Mouse (Mus musculus): ENCODE measurements around the gene Btbd2.

The Btbd2 gene

DNA sequence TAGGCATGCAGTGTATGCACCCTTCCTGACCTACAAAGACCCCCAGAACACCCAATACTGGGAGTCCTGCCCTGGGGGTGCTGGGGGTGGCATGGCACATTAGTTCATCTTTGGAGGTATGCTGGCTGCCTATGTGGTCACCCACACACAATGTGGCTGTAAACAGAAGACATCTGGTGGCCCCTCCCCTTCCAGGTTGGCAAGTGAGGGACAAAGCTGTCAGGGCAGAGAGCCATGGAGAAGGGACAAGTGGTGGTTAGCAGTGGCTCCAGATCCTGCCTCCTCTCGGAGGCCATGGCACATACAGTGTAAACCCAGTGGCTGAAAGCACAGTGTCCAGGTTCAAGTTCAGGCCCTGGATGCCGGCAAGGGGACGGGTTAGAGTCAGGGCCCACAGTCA lies 29.7 kb upstream of the Btbd2 start:
- DNase-seq = no peak

DNA sequence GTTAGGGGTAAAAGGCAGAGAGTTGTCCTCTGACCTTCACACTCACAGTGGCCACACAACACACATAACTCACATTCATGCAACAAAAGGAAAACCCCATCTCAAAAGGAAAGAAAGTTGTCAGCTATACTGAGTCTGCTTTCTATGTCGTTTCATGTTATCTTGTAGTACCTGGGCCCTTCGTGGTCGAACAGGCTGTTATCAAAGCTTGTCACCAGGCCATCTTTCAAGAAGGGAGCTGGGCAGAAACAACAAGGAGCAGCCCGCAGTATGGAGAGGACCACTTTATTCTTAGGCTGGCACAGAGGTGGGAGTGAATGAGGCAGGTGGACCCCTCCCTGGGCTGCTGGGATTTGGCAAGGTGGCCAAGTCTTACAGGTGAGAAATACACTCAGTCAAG lies 28.1 kb upstream of the Btbd2 start:
- DNase-seq = no peak

DNA sequence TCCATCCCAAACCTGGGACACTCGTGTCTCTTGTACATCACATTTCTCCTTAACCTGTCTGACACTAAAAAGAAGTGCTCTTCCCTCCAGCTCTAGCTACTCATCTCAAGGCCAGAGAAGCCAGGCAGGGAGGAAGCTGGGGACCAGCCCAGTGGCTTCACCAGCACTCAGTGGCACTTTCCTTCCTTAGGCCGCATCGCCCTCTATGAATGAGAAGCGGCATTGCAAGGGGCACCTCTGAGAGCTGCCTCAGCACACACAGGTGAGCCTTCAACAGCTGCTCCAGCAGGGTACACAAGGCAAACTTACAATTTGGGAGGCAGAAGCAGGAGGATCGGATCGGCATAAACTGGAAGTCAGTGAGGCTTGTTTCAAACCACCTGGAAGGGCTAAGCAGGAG lies 27.3 kb upstream of the Btbd2 start:
- peak; percentile 64 to 69 for DNase-seq

DNA sequence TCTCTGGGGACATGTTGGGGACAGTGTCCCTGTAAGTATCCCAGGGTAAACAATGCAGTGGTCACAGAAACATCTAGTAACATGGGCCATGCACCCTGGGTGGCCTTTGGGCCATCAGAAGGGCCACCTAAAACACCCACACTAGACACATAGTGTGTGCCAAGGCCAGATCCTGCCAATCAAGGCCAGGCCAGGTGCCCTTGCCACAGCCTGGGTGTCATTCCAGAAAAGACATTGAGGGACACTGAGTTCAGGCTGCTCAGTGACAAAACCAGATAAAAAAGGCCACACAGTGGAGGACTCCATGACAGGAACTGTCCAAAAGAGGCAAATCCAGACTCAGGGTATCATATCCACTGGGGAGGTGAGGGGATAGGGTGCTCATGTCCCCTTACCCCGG lies 26.8 kb upstream of the Btbd2 start:
- no peak for DNase-seq

DNA sequence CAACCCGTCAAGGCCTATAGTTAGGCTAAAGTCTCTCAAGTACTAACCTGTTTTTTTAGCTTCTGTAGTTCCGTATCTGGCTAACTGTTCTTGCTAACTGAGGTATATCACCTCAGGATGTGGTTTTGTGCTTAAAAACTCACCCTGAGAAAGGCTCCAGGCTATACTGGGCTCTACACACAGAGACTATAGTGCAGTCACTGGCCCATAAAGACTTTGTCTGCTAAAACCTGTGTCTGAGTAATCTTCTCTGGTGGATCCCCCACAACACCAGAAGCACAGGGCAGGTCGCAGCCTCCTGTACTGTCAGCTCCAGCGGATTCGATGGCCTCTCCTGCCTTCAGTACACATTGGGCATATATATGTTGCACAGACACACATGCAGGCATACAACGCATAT lies 25.1 kb upstream of the Btbd2 start:
- DNase-seq = no peak

DNA sequence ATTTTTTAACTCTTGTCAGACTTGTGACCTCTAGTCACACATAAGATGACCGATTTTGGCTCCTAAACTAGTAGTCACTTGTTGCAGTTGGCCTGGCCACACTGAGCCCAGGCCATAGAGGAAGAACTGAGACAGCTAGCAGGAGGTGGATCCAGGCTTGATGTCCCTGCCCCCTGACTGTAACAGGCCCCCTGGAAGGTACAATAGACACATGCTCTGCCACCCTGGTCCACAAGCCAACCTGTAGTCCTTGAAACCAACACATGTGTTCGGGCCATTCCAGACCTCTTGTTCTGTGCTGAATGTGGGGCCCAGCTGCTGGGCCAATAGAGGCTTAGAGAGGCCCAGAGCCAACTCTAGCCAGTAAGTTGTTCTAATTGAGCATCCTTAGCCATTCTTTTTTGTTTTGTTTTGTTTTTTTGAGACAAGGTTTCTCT lies 23.4 kb upstream of the Btbd2 start:
- DNase-seq = no peak

DNA sequence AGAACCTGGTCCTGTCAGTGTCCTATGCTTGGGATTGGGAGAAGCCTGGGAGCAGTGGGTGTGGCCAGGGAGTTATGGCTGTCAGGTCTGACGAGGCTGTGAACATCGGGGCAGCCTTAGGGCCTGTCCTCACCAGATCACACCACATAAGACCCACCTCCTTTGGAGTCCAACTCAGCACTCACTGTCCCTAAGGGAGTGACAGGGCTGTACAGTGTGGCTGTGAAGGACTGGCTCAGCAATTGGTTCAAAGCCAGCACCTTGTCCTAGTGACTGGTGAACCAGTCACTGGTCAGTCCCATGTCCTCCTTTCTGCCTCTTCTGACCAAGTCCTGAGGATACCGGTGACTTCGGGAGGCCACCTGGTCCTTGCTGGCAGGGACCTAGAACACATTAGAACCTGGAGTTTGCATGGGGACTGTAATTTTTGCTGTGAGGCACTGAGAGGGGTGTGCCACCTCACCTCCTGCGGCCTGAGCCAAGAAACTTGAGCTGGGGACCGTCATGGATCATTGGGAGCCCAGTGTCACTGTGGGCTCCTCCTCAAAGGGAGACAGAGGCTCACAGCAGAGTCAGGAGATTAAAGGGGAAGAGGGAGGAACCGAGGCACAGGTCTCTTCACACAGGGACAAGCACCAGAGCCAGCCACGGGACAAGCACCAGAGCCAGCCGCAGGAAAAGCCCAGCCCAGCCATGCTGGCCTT lies 22.8 kb upstream of the Btbd2 start:
- DNase-seq = no peak

DNA sequence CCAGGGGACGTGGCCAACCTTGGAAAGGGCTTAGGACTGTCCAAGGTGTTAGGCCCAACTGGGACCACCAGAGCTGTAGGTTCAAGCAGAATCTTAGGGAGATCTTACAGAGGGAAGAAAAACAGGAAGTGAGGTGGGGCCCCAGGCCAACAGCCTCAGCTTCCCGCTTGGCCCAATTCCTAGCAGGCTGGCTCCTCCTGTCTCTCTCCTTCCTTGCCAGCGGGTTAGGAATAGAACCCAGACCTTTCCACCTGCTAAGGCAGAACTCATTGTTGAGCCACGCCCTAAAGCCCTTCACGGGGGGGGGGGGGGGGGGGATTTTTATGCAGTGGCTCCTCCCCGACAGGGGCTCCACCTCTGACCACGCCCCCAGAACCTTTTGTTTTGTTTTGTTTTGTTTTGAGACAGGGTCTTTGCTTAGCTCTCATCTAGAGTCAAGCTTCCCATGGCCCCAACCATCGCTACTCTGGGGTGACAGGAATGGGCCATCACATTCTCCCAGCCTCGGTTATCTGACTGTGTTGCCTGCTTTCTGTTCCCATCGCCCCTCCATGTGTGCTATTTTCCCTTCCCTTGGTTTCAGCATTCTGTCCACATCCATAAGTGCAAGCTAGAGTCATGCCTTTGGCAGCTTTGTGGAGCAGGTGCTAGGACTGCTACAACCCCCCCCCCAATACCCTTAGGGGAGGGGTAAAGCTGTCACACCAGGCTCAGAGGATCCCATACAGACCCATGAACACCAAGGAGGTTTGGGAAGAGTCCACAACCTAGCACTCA lies 21.9 kb upstream of the Btbd2 start:
- no peak for DNase-seq

DNA sequence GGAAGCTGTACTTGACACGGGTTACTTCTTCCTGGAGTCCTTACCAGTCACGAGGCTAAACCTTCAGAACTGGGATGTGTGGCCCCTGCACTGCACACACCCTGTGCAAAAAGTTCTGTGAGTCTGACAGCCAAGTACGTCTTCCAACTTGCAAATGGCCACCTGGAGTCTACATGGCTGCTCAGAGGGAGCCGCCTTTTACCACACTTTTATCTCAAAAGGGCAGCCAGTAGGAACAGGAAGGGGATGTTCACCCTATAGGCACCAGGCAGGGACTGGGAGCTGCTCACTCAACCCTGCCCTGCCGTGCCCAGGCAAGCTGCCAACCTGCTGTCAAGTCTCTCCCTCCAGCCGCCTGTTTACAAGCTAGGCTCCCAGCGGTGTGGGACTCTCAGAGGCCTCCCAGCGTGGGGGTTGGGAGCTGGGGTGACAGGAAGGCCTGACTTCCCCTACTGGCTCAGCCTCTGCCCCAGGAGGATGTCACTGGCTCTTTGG lies 21.1 kb upstream of the Btbd2 start, which contains the start of gene Mknk2:
Gene Mknk2 (minus strand): TSS at position 171 of the 495 bp plus-strand sequence.
- DNase-seq = peak; percentile 87 to 90

DNA sequence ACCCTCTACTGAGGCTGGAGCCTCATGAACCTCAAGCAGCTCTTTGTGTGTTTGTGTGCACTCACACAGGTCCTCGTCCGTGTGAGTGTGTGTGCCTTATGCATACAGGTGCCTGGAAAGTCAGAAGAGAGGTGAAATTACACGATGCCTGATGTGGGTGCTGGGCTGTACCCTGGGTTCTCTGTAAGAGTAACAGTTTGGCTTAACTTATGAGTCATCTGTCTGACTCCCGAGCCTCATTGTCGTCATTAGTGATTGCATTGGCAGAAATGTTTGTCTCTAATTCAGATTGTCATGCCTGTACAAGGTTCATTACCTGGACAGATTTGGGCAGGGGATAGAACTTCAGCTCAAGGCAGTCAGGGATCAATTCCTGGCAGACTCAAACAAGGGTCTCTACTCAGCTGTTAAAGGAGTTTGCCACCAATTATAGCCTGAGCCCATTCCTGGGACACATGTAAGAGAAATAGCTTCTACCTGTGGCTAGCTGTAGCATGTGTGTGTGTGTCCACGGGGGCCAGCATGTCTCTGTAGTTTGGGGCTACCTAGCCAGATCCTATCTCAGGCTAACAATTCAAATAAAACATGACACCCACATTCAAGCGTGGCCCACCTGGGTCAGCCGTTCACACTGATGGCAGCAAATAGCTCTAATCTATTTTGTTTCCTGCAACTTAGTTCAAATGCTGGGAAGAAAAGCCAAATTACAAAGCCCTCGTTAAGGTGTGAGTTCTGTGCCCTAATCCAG lies 20.4 kb upstream of the Btbd2 start:
- DNase-seq = no peak

DNA sequence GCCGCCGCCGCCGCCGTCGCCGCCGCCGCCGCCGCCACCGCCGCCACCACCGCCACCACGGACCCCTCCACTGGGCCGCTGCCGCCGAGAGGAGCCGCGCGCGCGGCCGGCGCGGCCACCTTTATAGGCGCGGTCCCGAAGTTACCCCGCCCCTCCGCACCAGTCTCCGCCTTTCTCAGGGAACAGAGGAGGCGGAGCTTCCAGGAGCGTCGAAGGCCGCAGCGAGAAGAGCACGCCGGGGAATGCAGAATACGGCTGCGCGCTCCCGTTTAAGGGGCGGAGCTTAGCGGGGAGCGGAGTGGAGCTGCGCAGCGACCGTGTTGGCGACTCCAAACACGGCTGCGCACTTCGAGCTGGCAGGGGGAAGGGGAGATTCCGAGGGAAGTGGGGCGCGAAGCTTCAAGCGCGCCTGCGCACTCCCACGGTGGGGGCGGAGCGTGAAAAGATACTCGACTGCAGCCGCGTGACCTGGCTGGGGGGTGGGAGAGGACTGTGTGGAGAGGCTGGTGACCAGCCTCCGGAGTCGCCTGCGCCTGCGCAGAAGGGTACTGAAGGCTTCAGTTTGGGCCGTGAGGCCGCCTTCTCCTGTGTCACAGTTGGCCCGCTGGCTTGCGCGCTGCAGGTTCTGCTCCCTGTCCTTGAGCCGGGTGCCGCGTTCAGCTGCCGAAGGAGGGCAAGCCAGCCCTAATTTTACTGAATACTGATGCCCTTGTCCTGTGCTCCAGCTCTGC lies 19.5 kb upstream of the Btbd2 start:
- peak; percentile 99 to 100 for DNase-seq

DNA sequence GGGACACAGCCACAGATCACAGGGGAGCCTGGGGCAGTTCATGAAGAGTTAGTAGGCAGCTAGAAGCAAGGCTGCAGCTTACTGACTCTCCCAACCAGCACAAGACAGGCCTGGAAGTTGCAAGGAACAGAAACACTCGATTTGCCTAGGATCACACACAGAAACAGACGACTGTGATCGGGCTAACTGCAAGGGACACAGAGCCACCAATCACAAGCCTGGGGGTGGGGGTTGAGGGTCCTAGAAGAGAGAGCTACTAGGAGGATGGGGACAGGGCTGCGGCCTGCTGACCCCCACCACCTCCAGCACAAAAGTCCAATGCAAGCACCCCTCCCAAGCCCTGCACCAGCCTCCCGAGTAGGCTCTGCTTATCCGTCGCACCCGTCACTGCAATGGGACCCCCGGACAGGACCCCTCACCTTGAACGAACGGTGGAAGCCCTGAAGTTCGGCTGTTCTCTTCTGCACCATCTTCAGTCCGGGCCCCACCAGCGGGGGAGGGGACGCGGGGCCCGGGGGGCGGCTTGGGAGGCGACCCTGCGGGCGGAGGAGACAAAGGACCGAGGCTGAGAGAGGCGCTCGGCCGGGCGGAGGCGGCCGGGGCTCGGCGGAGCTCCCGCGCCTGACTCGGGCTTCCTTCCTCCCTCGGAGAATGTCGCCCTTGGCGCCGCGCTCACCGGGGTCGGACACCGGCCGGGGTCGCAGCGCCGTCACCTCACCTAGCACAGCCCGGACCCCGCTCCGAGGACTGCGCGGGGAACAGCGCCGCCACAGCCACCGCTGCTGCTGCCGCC lies 18.7 kb upstream of the Btbd2 start:
- DNase-seq = peak in 1 of 2 experiments; percentile 43

DNA sequence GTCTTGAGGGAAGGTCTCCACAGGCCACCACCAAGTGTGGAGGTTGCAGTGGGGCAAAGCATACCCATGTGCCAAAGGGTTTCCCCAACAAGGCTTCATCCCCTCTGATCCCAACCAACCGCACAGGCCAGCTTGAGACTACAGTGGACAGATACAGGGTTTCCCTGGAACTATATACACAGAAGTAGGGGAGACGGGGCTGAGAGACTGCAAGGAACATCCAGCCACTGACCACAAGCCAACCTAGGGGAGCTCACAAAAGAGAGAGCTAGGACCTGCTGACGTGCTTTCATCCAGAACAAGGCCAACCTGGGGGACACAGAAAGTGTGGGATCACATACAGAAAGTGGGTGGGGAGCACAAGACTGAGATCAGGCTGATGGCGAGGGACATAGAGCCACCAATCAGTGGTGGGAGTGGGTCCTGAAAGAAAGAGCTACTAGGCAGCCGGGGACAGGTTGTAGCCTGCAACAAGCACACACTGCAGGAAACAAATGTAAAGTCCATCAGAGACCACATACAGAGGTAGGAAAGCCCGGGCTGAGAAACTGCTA lies 18.1 kb upstream of the Btbd2 start:
- no peak for DNase-seq

DNA sequence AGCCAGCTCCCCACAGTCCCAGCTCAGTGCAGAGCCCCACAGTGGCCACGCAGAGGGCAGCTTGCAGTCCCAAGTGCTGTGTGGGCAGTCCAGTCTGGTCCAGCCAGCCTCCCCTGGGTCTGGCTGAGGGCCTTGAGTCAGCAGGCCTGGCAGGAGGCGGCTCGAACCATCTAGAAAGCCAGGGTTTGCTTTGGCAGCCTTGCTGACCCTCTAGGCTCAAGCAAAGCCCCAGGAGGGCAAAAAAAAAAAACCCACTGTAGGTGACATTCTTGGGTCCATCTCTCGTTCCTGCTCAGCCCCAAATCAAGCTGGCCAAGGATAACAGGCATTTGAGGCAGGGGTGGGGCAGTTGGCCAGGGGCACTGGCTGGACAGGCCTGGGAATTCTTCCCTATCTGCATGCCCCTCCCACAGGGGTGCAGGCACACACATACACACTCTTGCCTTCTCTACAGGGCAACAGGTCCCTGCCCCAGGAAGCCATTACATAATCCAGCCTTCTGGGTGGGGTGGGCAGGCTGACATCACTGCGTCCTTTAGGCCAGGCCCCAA lies 17.4 kb upstream of the Btbd2 start:
- peak in 1 of 2 experiments; percentile 55 for DNase-seq

DNA sequence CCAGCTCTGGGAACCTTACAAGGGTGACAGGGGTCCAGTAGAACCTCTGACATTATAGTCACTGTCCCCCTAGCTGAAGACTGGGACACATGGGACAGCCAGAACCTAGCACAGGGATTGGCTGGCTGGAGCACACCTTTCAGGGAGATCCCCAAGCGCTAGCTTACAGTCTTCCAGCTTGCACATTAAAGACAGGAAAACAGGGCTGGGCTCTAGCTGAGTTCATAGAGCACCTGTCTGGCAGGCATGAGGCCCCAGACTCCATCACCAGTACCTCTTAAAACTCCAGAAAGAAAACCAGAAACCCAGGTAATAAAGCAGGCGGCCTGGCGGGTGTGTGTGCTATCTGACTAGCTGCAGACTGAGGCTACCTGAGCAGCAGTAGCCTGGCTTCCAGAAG lies 16.8 kb upstream of the Btbd2 start:
- DNase-seq = no peak

DNA sequence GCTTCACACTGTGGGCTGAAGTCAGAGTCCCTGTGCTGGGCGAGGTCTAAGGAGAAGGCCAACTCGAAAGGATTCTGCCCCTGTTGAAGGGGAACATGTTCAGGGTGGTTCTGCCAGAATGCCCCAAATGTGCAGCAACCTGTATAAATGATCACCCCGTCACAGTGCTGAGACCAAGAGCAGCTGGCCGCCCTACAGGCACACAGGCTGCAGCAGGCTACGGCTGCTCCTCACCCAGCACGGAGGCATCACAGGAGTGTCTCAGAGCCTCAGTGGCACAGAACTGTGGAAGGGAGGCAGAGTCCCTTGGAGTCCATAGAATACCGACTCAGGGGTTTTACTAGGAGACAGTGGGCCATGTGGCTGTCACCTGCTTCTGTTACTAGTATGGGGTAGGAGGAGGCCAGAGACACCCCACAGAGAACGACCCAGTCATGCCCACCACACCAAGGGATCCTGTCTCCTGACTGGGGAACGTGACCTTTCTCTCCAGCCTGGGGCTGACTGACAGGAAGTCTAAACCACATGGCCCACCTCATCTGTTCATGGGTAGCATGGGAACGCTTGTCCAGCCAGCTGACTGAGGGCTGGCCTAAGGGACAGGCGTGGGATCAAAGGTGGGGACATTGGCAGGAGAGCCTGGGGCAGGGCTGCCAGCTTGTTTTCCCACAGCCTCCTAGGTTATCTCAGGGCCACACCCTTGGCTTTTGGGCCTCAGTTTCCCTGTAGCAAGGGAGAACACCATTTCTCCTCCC lies 15.2 kb upstream of the Btbd2 start:
- peak in 1 of 2 experiments; percentile 45 for DNase-seq

DNA sequence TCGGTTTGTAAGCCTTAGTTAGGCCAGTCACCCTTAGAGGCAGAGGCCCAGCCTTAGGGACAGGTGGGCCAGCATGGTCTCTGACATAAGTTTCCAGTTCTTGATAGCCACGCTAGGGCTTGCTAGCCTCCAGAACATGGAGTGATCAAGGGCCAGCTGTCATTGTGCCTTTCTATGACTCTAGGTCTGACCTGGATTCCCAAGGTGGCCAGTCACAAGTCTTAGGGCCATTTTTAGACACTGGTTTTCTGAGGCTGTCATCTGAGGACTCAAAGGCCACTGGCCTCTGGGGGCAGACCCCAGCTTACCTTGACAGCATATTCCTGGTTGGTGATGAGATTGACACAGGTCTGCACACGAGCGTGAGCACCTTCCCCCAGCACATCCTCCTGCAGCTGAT lies 14.4 kb upstream of the Btbd2 start:
- DNase-seq = no peak

DNA sequence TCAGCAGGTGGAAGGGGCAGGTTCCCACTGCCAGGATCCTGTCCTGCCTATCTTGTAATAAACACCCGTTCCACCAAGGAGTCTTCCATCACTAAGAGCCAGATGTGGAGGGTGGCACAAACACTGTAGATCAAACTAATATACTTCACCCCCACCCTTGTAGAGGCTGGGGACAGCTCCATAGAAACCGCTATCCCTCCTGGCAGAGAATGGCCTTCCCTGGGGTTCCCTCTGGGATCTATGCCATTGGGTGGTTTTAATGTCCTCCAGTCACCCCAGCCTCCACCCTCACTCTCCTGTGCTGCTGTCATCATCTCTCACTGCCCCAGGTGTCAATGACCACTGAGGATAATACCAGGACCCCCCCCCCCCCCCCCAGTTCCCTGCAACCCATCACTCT lies 13.7 kb upstream of the Btbd2 start:
- DNase-seq = no peak

DNA sequence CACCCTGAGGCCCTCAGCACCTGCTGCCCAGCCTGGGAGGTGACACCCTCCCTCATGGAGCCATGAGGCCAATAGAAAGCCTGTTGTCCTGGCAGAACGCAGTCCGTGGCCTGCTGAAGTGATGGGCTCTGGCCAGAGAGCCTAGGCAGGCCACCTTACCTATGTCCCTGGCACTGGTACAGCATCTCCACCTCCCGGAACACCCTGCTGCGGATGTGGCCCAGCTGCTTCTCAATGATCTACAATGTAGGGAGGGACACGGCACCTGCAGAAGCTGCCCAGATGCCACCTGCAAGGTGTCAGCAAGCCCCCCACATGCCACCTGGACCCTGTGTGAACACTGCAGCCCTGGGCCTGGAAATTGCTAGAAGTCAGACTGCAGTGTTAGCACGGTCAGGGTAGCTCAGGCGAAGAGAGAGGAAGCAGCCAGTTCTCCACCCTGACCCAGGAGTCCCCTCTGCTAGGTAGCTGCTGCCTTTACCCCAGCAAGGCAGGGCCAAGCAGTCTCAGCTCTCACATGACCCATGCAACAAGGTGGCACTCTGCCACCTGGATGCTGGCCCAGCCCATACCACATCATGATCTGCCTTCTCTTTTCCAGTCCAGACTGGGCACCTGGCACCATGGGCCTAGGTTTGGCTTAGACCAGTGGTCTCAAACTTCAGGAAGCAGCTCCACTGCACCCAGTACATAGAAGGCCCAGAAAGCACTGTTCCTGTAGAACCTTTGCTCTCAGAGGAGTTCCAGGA lies 13.0 kb upstream of the Btbd2 start:
- DNase-seq = peak; percentile 71 to 80

DNA sequence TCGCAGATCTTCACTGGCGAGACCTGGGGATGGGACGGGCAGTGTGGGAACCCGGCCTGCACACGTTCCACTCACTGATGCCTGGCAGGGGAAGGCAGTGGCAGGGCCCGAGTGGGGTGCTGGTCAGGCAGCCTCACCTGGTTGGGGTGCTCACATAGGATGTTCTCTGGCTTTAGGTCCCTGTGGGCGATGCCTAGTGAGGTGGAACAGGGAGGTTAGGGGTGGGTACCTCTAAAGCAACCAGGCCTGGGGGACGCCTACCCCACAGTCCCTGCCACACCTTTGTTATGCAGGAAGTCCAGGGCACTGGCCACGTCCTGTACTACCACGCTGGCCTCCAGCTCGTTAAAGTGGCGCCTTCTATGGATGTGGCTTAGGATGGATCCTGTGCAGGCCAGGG lies 12.1 kb upstream of the Btbd2 start:
- DNase-seq = no peak
